Mouse (Mus musculus): ENCODE measurements at regions not wholly inside any gene's neighbourhood (a gene's known extent, or its start where the extent isn't known, plus 50 kb on each side); places are given as distances from the start of the nearest gene placed in this dataset.
"Not testable (repeated sequence)": the region's sequence is repeated elsewhere in the genome, so short reads cannot be mapped to it uniquely, and the experiment has no call there.

DNA sequence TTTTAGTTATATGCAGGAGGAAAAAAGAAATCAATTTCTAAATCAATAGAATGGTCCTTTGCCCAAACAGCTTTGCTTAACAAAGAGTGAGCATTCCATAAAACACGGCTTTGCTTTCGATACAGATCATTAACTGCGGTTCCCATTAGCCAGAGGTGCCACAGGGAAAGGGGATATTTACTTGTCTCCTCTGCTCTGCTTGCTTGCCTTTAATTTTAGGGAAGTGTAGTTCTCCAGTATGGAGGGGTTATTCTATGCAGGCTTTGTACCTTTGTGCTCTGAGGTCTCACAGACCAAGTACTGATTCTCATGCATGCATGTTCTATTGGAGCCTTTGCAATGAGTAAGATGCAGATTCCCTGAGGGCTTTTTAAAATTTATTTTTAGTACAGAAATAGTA, 520.2 kb upstream of the Stxbp6 start:
- no peak overlapping the region for H3K4me3 ChIP-seq (replicated peaks)
- no peak for ATAC-seq (ENCODE audit: insufficient number of reproducible peaks, insufficient read depth, low FRiP score, low TSS enrichment, low read depth)

DNA sequence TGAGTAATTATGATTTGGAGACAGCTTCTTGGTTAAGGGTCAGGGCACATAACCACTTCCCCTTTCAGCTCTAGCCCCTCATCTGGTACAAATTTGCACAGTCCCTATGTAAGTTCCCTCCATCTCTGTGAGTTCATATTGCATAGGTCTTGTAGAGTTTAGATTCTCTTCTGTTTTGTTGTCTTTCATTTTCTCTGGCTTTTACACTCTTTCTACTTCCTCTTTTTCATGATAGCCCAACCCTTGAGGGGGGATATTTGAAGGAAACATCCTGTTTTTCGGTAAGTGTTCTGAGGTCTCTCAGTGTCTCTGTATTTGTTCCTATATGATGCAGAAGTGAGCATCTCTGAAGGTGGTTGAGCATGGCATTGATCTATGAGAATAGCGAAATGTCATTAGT, 515.7 kb upstream of the Stxbp6 start:
- no peaks in the 10 kb centered on the region for H3K4me1 ChIP-seq (replicated peaks)
- no peak overlapping the region for H3K4me2 ChIP-seq
- H3K9me3 ChIP-seq: no peaks in the 10 kb centered on the region
- H3K36me3 ChIP-seq: no peaks in the 10 kb centered on the region
- WGBS: 84% methylated on average over 2 of the region's 2 CpGs
- no peak overlapping the region for H3K9ac ChIP-seq (replicated peaks)
- ATAC-seq (ENCODE audit: insufficient number of reproducible peaks, insufficient read depth, low FRiP score, low TSS enrichment, low read depth): no peak
- H3K27ac ChIP-seq: no peak overlapping the region
- no peaks in the 10 kb centered on the region for H3K27me3 ChIP-seq
- no peak overlapping the region for H3K4me3 ChIP-seq (replicated peaks)

More for the DNA sequence above, 520.2 kb upstream of the Stxbp6 start:
- H3K27ac ChIP-seq: peak overlapping the region; percentile 12; the same call in 1 of the 2 replicates
- H3K9ac ChIP-seq (replicated peaks): no peak overlapping the region
- WGBS: 71% methylated on average over 3 of the region's 3 CpGs
- H3K4me2 ChIP-seq: no peak overlapping the region
- H3K27me3 ChIP-seq: no peaks in the 10 kb centered on the region
- H3K36me3 ChIP-seq: no peaks in the 10 kb centered on the region
- no peaks in the 10 kb centered on the region for H3K4me1 ChIP-seq (replicated peaks)
- no peaks in the 10 kb centered on the region for H3K9me3 ChIP-seq

DNA sequence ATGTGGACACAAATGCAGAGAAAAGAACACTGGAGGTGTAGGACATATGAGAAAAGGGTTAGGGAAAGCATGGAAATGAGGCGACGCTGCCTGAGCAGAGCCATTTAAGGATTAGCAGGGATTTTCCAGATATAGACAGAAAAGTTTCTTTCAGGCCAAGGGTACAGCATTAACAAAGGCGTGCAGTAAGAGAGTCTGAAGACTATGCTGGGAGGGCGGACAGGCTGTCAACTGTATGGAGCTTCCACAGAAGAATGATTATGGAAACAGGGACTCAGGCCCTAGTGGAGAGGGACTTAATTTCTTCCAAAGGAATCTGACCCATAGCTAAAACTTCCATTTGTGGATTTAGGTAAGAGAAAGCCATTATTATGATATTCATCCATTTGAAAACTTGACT, 511.3 kb upstream of the Stxbp6 start:
- H3K4me3 ChIP-seq (replicated peaks): no peak overlapping the region
- 84% methylated on average over 4 of the region's 4 CpGs for whole genome bisulfite sequencing
- no peak overlapping the region for H3K9ac ChIP-seq (replicated peaks)
- no peaks in the 10 kb centered on the region for H3K9me3 ChIP-seq
- ATAC-seq (ENCODE audit: insufficient number of reproducible peaks, insufficient read depth, low FRiP score, low TSS enrichment, low read depth): no peak
- H3K4me2 ChIP-seq: no peak overlapping the region
- H3K27ac ChIP-seq: no peak overlapping the region
- no peaks in the 10 kb centered on the region for H3K4me1 ChIP-seq (replicated peaks)
- H3K36me3 ChIP-seq: no peaks in the 10 kb centered on the region
- H3K27me3 ChIP-seq: no peaks in the 10 kb centered on the region

GRCm38 (mm10) chr12:45563325-45564030, 489.0 kb upstream of the Stxbp6 start:
- peaks cover 12% of the 10 kb centered on the region; the same call in 1 of the 2 replicates for H3K4me1 ChIP-seq (replicated peaks)
- ATAC-seq (ENCODE audit: insufficient number of reproducible peaks, insufficient read depth, low FRiP score, low TSS enrichment, low read depth): 0 out of 2 replicates have a peak, but pooled peaks have one; percentile 37
- no peak overlapping the region for H3K27ac ChIP-seq
- no peak overlapping the region for H3K9ac ChIP-seq (replicated peaks)
- H3K4me3 ChIP-seq (replicated peaks): no peak overlapping the region
- H3K27me3 ChIP-seq: no peaks in the 10 kb centered on the region
- H3K9me3 ChIP-seq: no peaks in the 10 kb centered on the region
- no peak overlapping the region for H3K4me2 ChIP-seq
- 58% methylated on average over 13 of the region's 13 CpGs for WGBS
- H3K36me3 ChIP-seq: no peaks in the 10 kb centered on the region

GRCm38 (mm10) chr12:45562637-45563220, 488.2 kb upstream of the Stxbp6 start:
- Histone ChIP-seq H3K27ac (no peak overlapping the region), H3K9me3 (no peaks in the 10 kb centered on the region), H3K9ac (replicated peaks) (no peak overlapping the region), H3K4me1 (replicated peaks) (peaks cover 12% of the 10 kb centered on the region; the same call in 1 of the 2 replicates), H3K4me3 (replicated peaks) (no peak overlapping the region), H3K4me2 (no peak overlapping the region), H3K27me3 (no peaks in the 10 kb centered on the region), H3K36me3 (no peaks in the 10 kb centered on the region)
- no peak for ATAC-seq (ENCODE audit: insufficient number of reproducible peaks, insufficient read depth, low FRiP score, low TSS enrichment, low read depth)
- 74% methylated on average over 1 of the region's 1 CpGs for WGBS

DNA sequence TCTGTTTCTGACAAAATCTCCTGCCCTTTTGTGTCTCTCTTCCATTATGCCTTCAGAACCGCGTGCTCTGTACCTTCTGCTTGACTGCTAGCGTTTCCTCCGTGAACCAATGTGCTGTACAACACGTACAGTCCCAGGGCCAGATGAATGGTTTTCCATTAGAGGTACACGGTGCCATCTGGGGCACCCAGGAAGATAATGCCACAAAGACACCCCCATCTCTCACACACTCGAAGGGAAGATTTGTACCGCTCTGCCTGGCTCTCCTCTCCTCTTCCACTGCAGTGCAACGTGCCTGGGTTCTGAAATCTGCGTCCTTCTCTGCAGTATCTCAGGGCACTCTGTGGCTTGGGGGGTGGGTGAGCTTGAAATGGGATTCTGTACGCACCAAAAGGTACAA, 487.4 kb upstream of the Stxbp6 start:
- H3K4me3 ChIP-seq (replicated peaks): no peak overlapping the region
- H3K36me3 ChIP-seq: no peaks in the 10 kb centered on the region
- peaks cover 12% of the 10 kb centered on the region; the same call in 1 of the 2 replicates for H3K4me1 ChIP-seq (replicated peaks)
- 76% methylated on average over 11 of the region's 11 CpGs for WGBS
- no peaks in the 10 kb centered on the region for H3K9me3 ChIP-seq
- H3K27ac ChIP-seq: no peak overlapping the region
- ATAC-seq (ENCODE audit: insufficient number of reproducible peaks, insufficient read depth, low FRiP score, low TSS enrichment, low read depth): no peak
- H3K27me3 ChIP-seq: no peaks in the 10 kb centered on the region
- H3K9ac ChIP-seq (replicated peaks): no peak overlapping the region
- H3K4me2 ChIP-seq: no peak overlapping the region

DNA sequence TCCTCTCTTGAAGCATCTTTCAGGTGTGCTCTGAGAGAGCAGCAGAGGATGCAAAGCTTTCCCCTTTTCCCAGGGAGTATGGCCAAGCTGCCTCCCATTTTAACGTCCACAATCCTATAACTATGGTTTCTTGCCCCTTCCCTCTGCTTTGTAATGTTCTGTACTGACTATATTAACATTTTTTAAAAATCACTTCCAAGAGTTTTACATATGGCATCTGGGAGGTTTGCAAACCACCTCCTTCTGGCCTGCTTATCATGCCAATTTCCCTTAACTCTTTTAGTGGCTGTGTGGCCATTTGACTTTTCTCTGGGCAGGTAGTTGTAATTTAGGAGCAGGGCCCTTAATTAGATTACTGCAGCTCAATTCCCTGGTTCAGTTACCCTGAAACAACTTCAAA, 486.9 kb upstream of the Stxbp6 start:
- H3K36me3 ChIP-seq: no peaks in the 10 kb centered on the region
- no peak overlapping the region for H3K9ac ChIP-seq (replicated peaks)
- ATAC-seq (ENCODE audit: insufficient number of reproducible peaks, insufficient read depth, low FRiP score, low TSS enrichment, low read depth): no peak
- H3K4me1 ChIP-seq (replicated peaks): peaks cover 12% of the 10 kb centered on the region; the same call in 1 of the 2 replicates
- H3K4me2 ChIP-seq: no peak overlapping the region
- H3K27me3 ChIP-seq: no peaks in the 10 kb centered on the region
- no peaks in the 10 kb centered on the region for H3K9me3 ChIP-seq
- WGBS: 36% methylated on average over 1 of the region's 1 CpGs
- no peak overlapping the region for H3K4me3 ChIP-seq (replicated peaks)
- H3K27ac ChIP-seq: no peak overlapping the region

DNA sequence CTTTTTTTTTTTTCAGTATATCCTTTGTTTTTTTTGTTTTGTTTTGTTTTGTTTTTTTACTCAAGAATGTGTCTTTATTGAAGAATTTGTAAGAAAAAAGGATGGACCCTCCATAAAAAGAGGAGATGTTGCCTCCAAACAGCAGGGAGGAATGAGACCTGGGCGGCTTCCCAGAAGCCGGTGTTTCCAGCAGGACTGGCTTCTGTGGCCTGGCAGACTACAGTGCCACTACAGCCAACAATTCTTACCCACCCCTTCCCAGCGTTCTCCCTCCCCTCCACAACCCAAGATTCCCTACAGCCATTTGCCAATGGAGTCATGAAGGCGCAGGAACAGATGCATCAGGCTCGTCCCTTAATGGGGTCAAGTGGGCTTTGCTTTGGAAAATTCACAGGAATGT, 475.4 kb upstream of the Stxbp6 start:
- ATAC-seq (ENCODE audit: insufficient number of reproducible peaks, insufficient read depth, low FRiP score, low TSS enrichment, low read depth); H3K4me3 ChIP-seq (replicated peaks); H3K9me3 ChIP-seq; H3K4me1 ChIP-seq (replicated peaks); H3K27me3 ChIP-seq; H3K9ac ChIP-seq (replicated peaks); H3K27ac ChIP-seq; H3K4me2 ChIP-seq; H3K36me3 ChIP-seq: not testable (repeated sequence)
- 83% methylated on average over 5 of the region's 5 CpGs for WGBS

DNA sequence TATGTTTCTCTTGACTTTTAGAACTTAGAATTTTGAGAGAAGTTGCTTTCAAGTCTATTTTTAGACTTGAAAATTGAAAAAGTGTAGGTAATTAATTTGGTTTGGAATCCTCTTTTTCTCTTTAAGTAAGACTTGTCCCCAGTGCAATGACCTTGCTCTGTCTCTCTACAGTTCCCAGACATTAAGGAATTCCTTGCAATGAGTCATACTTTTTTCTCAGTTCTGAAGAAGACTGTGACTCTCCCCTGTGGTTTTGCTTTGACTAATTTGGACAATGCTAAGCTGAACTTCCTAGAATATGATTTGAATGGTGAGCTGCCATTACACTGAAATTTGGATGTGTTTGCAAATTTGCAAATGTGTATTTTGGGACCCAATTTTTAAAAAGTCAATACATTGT, 445.0 kb upstream of the Stxbp6 start:
- no peak for ATAC-seq (ENCODE audit: insufficient number of reproducible peaks, insufficient read depth, low FRiP score, low TSS enrichment, low read depth)
- Histone ChIP-seq H3K9ac (replicated peaks) (no peak overlapping the region), H3K9me3 (no peaks in the 10 kb centered on the region), H3K4me1 (replicated peaks) (no peaks in the 10 kb centered on the region), H3K27me3 (no peaks in the 10 kb centered on the region), H3K4me2 (no peak overlapping the region), H3K36me3 (no peaks in the 10 kb centered on the region), H3K27ac (no peak overlapping the region), H3K4me3 (replicated peaks) (no peak overlapping the region)

DNA sequence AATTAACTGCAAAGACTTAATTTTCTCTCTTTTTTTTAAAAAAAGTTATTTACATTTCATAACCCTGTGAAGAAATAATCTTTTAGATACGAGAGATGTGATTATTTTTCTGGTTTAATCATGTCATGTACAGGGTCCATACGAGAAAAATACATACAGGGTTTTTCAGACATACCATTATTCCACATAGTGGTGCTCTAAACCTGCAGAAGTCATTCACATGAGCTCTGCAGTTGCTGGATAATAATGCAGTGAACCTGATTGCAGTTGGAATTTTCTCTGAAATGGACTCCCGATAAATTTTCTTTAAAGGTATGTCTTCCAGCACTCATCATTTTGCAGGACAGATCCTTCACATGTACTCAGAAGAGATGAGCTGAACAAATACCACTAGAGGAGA, 439.9 kb upstream of the Stxbp6 start:
- Histone ChIP-seq H3K4me3 (replicated peaks) (no peak overlapping the region), H3K9me3 (no peaks in the 10 kb centered on the region), H3K4me1 (replicated peaks) (no peaks in the 10 kb centered on the region), H3K4me2 (no peak overlapping the region), H3K9ac (replicated peaks) (no peak overlapping the region), H3K36me3 (no peaks in the 10 kb centered on the region), H3K27me3 (no peaks in the 10 kb centered on the region), H3K27ac (no peak overlapping the region)
- WGBS: 82% methylated on average over 3 of the region's 3 CpGs
- no peak for ATAC-seq (ENCODE audit: insufficient number of reproducible peaks, insufficient read depth, low FRiP score, low TSS enrichment, low read depth)

DNA sequence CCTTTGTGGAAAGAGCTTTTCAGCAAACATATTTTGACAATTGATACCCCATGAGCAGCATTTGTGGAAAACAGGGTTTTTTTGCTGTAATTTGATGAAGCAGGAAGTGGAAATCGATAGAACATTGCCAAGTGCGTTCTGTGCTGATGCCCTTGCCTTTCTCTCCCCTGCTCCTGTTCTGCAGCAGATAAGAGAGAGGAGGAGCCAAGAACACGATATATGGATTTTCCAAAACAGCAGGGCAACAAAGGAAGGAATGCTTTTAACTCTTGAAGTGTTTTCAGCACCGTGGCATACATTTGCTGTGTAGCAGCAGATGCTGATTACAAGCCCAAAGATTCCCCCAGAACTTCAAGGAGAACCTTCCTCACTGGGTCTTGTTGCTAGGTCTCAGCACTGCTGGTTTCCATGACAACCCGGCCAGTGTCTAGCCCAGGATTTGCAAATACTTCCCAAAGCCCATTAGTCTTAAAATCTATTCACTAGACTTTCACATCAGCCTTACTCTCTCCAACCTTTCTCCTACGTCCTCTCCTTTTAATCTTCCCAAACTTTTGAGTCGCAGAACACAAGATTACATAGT, 433.0 kb upstream of the Stxbp6 start:
- H3K27me3 ChIP-seq: no peaks in the 10 kb centered on the region
- H3K36me3 ChIP-seq: no peaks in the 10 kb centered on the region
- H3K4me2 ChIP-seq: no peak overlapping the region
- H3K9ac ChIP-seq (replicated peaks): no peak overlapping the region
- no peak overlapping the region for H3K4me3 ChIP-seq (replicated peaks)
- H3K9me3 ChIP-seq: no peaks in the 10 kb centered on the region
- H3K27ac ChIP-seq: no peak overlapping the region
- WGBS: 58% methylated on average over 7 of the region's 7 CpGs
- H3K4me1 ChIP-seq (replicated peaks): no peaks in the 10 kb centered on the region
- ATAC-seq (ENCODE audit: insufficient number of reproducible peaks, insufficient read depth, low FRiP score, low TSS enrichment, low read depth): no peak
